Mouse (Mus musculus) fibroblast of lung, adult 2 months (primary cell): ENCODE data around the gene Mdm2.
"Not testable (repeated sequence)": the region's sequence is repeated elsewhere in the genome, so short reads cannot be mapped to it uniquely, and the experiment has no call there.

Source experiments
- DNase-seq: peaks from one replicate; pipeline ENCODE4 v3.0.0-alpha.2; 2011; ENCODE audit warnings: low read depth

The Mdm2 gene

DNA sequence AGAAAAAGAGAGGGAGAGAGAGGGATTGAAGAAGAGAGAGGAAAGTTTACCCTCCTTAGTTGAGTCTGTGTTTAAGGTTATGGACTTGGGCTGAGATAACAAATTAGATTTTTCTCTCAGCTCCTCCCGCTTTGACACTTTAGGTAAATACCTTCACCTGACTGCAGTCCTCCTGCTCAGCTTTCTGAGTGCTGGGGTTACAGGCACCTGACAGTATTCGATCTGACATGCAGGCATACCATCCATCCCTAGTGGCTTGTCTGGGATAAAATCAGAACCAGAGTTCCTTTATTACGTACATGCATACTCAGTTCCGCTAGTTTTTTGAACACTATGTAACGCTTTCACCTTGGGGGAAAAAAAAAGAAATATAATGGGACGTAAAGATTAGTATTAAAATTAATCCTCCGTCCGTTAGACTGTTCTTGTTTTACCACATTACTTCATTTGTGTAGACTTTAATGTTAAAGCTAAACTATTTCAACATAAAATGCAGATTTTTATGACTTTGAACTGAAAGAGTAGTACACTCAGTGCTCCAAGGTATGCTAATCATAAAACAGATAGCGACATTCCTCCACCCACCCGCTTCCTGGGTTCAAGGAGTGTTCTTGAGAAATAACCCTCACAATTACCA is 38.6 kb upstream of the Mdm2 start:
- DNase-seq = no peak

DNA sequence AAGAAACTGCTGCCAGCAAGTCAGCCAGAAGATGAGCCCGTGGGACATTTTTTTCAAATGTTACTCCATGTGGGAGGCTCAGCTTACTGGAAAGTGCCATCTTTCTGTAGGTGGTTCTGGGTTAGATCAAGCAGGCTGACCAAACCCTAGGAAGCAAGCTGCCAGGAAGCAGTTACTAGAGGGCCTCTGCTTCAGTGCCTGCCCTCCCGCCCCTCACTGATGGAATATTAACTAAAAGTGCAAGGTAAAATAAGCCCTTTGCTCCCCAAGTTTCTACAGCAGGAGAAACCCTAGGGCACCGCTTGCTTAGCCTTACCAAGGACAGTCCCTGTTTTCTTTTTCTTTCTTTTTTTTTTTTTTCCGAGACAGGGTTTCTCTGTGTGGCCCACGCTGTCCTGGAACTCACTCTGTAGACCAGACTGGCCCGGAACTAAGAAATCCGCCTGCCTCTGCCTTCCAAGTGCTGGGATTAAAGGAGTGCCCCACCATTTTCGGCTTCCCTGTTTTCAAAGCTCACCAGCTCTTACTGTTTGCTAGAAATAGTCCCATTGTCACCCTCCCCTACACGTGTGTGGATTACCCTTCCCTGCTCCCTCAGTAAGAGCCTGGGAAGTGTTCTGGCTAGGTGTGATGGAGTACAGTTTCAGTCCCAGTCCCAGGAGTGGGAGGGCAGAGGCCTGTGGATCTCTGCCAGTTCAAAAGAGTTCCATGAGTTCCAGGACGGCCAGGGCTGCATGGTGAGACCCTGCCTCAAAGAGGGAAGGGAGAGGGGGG is 37.9 kb upstream of the Mdm2 start:
- no peak for DNase-seq

DNA sequence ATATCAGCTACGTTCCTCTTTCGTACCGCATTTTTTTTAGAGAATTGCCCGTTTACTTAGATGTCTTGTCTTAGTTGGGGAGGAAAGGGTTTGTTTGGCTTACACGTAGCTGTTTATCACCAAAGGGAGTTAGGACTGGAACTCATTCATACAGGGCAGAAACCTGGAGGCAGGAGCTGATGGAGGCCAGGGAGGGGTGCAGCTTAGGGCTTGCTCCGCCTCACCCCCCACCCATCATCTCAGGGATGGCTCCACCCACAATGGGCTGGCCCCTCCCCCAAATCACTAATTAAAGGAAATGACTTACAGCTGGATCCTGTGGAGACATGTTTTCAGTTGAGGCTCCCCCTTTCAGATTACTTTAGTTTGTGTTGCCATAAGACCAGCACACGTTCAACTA is 37.2 kb upstream of the Mdm2 start:
- DNase-seq = no peak

DNA sequence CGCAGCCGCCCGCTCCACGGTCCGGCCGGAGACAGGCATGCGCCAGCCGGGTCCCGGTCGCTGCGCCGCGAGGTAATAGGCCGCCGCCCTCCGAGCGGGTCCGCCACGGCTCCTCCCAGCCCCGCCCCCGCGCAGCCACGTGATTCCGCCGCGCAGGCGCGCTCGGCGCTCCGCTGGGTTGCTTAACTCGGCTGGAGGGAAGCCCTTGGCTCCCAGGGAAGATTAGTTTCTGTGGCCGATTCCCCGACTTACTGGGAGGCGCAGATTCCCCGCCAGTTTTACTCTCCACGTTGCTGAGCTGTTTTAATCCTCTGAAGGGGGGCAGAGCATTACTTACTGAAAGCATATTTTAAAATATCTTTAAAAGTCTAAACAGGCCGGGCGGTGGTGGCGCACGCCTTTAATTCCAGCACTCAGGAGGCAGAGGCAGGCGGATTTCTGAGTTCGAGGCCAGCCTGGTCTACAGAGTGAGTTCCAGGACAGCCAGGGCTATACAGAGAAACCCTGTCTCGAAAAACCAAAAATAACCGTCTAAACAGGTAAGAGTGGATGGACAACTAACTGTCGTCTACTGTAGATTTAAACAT is 35.8 kb upstream of the Mdm2 start, which contains the start of gene Slc35e3:
Gene Slc35e3 (minus strand): TSS at position 69 of the 587 bp plus-strand sequence.
- DNase-seq = peak; percentile 77

DNA sequence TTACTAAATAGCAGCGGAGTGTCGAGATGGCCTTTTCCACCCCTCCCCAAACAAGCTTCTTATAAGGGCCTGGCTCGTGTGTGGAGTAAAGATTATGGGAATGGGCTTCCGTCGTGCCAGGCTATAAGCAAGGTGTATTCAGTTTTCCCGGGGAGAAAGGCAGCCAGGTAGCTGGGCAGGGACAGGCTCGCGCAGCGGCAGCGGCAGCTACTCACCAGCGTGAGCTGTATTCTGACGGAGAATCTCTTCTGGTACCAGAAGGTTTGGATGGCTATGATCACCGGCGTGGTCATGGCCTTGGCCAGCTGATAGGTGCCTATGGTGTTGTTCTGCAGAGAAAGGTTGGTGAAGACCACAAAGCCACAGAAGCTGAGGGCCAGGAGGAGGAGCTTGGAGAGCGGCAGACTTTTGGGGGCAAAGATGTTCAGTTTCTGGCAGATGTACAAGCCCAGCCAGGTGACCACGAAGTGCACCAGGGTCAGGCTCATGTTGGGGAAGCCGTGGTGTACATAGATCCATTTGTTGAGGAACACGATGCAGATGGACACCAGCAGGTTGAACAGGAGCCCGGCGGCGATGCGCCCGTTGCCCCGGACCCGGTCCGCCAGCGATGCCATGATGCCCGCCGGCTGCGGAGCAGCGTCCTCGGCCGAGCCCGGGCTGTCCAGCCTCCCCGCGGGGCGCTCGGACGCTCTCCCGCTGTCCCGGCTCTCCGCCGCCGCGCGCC is 35.2 kb upstream of the Mdm2 start:
- not testable (repeated sequence) for DNase-seq

DNA sequence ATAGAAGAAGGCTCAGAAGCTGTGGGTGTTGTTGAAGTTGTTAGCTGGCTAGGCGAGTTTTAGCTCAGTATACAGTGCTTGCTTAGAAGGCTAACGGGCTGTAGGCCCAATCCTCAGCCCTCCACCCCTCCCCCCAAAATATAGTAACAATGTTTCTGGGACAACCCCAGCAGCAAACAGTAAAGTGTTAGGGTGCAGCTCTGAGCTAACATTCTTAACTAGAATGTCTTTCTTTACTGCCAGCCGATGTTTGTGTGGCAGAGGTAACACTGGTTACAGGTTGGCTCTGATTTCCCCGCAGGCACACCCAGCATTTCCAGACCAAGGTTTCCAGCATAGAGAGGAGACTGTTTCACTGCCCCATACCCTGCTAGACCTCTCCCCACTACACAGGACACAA is 33.4 kb upstream of the Mdm2 start:
- DNase-seq = no peak

DNA sequence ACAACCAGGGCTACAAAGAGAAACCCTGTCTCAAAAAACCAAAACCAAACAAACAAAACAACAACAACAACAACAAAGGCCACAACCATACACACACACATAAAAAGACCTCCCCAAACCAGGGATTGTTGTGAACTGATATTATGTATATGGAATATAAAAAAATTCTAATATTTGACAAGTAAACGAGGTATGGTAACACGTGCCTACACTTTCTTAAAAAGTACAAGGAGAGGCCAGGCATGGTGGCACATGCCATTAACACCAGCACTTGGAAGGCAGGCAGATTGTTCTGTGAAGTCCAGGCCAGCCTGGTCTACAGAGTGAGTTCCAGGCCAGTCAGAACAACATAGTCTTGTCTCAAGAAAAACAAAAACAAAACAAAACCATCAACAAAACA is 32.6 kb upstream of the Mdm2 start:
- no peak for DNase-seq

DNA sequence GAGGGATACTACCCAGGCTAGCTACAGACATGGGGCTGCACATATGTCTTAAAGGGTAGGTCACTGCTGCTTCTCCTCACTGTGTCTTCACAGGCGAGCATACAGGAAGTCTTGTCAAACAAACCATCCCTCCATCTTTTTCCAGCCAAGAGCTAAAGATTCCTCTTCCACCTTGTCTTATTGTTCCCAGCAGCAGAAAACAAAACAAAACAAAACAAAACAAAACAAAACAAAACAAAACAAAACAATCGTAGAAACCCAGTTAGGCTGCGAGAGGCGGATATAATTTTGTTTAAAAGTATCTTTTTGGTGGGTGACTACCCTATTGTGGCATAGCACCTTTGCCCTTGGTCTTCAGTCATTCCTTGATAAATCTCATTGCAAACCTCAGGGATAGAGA is 32.1 kb upstream of the Mdm2 start:
- no peak for DNase-seq

DNA sequence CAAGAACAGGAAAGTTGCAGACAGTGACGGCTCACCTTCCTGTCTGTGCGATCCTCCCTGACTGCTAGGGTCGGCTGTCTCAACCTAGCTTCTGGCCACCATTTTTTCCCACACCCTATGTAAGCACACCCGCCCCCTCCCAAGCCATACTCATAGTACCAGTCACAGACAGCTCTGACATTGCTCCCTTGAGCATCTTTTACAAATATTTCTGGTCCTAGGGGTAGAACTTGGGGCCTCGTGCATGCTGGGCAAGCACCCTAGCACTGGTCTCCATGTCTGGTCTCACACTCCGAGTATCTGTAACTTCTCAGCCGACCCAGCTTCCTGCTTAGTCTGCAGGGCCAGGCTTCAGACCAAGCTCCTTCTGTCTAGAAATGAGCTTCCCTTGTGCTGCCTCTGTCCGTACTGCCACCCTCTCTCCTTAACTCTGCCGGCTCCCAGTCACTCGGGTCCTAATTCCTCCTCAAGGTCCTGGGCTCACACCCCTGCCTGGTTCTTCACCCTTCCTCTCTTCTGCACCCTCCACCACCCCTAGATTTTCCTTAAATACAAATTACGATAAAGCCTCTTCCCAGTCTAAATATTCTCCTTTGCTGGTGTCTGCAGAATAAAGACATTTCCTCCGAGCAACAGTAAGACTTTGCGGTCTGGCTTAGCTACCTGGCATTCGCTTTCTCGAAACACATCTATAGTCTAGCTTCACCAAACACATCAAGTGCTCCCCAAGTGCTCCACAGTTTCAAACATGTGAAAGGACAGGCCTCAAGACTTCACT is 31.3 kb upstream of the Mdm2 start:
- DNase-seq = no peak

DNA sequence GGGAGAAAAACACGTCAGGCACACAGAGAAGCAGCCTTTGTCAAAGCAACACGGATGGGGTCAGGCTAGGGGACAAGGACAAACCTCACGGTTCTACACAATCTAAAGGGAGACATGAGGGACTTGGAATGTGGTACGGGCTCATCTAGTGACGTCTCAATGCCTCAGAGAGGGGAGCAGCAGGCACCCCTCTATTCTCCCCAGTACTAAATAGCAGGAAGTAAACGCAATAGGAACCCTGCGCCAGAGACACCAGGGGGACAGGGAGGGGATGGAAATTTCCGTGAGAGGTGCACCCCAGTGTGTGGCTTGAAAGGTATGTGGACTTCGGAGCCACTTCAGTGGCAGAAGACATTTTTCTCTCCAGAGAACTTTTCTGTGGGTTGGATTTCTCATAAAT is 30.4 kb upstream of the Mdm2 start:
- DNase-seq = no peak

DNA sequence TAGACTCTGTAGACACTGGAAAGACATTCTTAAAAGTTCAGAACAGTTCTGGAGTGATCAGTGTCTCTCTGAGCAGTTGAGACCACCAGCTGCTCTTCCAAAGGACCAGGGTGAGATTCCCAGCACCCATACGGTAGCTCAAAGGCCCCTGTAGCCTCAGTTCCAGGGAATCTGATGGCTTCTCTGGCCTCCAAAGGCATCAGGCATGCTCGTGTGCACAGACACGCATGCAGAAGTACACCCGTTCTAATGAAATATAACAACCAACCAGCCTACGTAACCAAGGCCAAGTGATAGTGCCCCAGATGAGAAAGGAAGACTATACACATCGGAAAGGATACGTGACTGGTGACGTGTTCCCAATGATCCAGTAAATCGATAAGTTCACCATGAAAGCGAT is 29.6 kb upstream of the Mdm2 start:
- DNase-seq = no peak

DNA sequence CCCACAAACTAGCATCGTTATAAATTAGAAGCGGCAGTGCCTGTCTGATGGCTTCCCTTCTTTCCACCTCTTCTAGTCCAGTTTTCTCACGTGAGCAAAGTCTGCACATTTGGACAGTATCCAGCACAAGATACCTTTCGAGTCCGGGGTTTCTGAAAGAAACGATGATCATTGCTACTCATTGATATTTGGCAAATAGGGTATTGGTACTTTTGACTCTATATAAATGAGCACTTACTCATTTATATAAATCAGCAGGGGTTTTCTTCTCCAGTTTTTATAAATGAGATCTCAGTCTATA is 29.0 kb upstream of the Mdm2 start:
- DNase-seq = no peak

DNA sequence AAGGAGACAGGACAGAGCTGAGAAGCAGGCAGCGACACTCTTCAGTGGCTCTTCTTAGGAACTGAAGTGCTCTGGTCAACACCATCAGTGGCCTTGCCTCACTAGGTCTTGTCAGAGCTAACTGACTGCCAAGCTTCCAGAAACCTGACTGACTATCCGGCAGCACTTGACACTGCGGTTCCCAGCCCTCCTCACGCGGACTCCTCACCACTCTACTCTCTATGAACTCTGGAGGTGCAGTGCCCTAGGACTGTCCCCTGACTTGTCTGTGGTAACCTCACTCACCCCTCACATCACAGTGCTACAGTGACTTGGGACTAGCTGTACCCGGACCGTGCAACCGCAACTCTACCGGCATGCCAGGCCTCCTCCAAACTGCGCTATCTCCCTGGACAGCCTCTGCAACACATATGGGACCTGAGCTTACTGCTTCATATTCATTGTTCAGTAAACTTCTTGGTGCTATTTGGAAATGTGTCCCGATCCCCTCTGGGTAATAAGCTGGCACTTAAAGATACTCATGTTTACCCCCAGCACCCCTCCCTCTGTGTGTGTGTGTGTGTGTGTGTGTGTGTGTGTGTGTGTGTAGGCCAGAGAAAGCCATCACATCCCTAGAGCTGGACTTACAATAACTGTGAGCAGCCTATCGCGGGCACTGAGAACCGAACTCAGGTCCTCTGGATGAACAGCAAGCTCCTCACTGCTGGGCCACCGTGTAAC is 28.5 kb upstream of the Mdm2 start:
- no peak for DNase-seq

DNA sequence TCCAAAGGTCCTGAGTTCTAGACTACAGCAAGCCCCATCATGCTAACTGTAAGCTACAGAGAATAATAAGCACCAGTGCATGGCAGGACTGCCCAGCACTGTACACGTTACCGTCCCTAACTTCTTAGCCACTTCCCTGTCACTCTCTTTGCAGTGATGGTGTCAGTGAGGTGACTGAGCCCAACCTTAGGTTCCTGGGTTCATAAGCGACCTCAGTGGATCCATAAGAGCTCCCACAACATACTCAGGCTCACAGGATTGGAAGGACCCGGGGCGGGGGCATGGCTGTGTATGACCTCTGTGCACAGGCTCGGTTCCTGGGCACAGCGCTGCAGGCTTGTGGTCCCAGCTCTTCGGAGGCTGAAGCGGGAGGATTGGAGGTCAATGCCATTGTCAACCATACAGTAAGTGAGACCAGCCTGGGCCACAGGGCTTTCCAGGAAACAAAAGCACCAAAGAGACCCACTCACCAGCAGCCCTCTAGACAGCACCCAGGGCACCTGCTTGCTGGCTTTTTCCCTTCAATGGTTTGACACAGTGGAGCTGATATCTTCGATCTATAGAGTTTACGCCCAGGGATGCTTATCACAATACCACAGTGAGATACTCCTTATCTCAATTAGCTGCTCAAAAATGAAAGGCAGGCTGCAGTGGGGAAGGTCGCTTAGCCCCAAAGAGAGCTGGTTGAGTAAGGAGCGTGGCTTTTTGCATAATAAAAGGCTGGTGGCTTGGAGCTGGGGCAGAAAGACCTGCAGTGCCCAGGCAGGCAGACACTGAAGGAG is 27.8 kb upstream of the Mdm2 start:
- no peak for DNase-seq

DNA sequence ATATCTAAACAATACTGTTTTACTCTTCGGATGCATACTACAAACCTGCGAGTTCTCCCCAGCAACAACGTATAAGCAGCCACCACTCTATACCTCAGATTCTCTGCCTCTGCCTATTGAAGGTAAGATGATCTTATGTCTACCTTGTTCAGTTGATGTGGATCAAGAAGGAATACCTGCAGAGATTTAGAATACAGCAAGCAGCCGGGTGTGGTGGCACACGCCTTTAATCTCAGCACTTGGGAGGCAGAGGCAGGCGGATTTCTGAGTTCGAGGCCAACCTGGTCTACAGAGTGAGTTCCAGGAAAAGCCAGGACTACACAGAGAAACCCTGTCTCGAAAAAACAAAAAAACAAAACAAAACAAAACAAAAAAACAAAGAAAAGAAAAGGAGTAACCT is 26.9 kb upstream of the Mdm2 start:
- DNase-seq = not testable (repeated sequence)

DNA sequence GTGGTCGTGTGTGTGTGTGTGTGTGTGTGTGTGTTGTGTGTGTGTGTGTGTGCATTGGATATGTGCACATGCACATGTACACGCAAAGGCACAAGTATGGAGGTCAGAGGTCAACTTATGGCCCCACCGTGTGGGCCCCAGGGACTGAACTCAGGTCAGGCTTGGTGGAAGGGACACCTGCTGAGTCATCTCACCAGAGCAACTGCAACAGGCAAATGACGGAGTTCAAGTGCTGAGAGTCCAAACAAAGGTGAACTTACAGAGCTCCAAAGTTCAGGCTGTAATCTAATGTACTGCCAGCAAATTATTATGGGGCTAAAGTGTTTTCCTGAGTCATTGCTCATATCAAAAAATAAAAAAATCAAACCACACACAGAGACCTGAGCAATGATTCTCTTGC is 26.5 kb upstream of the Mdm2 start:
- no peak for DNase-seq

DNA sequence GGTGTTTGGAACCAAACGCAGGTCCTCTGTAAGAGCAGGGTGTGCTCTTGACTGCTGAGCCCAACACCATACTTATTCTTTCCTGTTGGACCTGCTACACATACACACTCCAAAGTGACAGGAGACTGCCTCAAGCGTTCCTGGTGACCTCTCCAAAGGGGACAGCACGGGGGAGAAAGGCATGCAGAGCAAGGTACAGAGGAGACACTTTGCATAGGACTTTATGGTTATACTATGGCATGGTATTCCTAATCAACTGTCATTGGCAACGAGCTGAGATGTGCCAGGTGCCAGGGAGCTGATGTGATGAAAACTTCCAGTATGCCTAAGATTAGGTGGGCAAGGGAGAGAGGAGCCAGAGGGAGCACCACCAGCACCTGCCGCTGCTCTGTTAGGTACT is 26.0 kb upstream of the Mdm2 start:
- no peak for DNase-seq

DNA sequence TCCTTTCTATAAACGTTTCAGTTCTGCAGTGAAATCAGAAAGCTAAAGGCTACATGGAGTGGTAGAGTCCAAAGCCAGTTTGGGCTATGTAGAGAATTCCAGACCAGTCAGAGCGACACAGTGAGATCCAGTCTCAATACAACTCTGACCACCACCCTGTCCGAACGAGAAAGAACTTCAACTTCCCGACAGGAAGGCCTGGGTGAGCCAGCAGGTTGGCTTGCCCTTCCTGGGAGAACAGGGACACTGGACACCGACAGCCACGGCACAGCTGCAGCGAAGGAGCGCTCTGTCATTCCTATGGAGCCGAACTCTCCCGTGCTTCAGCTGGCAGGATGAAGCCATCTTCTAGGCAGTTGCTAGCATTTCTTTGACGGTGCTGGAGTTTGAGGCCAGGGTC is 24.8 kb upstream of the Mdm2 start:
- not testable (repeated sequence) for DNase-seq

DNA sequence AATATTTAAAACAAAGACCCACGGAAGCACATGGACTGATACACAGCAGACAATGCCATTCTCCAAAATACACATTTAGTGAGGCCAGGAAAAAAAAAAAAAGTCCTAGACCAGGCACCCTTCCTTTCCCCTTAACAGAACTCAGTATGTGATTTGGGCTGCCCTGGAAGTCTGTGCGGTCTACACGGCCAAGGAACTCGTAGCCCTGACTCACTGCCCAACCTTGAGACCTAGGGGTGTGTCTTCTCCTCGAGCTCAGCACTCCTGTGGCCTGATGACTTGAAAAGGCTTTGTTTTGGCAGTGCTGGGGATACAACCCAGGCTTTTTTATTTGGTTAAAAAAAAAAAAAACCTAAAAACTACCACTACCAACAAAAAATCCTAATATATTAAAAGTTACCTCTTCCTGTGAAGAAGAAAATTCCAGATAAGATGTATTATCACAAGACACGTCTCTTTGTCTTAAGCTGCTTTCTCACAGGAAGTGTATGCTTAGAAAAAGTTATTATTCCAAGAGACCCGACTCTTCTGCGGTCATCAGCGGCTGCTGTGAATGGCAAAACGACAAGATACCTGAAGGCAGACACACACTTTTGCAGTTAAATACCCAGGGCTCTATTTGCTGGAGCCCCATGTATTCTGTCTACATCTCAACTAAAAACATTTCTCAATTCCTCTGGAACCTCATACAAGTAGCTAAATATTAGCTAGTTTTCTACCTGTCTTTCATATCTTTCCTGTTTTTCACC is 23.7 kb upstream of the Mdm2 start:
- DNase-seq = not testable (repeated sequence)

DNA sequence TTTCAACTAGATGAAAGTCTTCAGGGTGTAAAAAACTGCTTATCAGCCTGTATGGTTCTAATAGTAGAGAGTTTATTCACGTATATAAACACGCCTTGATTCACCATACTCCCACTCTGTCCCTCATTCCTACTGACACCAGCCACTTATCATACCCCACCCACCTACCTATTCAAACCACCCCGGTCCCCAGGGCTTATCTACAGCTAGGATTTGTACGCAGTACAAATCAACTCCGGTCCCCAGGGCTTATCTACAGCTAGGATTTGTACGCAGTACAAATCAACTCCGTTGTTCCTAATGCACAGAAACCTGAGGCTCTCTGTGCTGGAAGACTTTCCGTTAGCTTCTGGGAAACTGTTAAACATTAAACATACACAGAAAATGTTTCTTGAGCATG is 23.1 kb upstream of the Mdm2 start:
- DNase-seq = not testable (repeated sequence)
